ENCODE assay signal across 8 mouse cellular contexts in the genomic region with DNA sequence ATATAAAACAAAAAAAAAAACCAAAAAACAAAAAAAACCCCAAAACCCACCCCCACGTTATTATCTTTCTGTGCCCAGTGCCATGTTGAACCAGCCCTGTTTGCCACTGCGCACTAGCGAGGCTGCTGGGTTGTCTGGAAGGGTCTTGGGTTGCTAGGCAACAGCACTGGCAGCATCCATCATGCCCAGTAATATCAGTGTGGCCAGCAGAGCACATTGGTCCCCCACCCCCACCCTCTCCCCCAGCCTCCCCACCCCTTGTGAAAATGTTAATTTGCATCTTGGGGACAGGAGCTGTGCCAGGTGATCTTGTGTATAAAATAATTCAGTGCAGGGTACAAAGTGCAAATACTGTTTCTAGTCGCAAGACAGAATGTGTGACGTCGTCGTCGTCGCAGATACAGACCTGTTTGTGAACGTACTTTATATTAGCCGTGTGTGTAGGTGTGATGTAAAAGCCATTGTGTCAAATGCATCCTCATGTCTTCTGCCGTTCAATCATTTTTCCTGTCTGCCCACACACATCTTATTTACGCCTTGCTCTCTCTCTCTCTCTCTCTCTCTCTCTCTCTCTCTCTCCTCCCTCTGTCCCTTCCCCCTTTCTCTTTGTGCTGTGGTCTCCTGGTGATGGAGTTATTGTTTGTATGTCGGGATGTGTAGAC.
DNase-seq lines count a peak whose midpoint lies in the region; ATAC-seq and TF ChIP-seq lines count a peak whose summit lies in the region.

No protein-coding gene starts in this region.

- 11% methylated on average over 14 of the region's 14 CpGs for WGBS in hindbrain, embryonic 15.5 days

- H3K9ac ChIP-seq in hindbrain, embryonic 15.5 days, result no peak overlapping the region

- H3K36me3 ChIP-seq in hindbrain, embryonic 15.5 days, result no peaks in the 10 kb centered on the region

- no peak overlapping the region for H3K4me3 ChIP-seq in bone marrow macrophage, adult 2 months (ENCODE audit: insufficient read depth, low read length)
- H3K4me3 ChIP-seq in hindbrain, embryonic 15.5 days, result peak overlapping the region; percentile 0; the same call in 1 of the 2 replicates

- intact Hi-C loops in left cerebral cortex, postnatal 10 days (cut with DNase I), result no loop called here

- peak overlapping the region; percentile 81 for H3K27ac ChIP-seq in bone marrow macrophage, adult 2 months (ENCODE audit: insufficient read depth, low read depth, low read length)
- peak overlapping the region; percentile 94 for H3K27ac ChIP-seq in hindbrain, embryonic 15.5 days (replicated peaks)

- no peaks in the 10 kb centered on the region for H3K9me3 ChIP-seq in hindbrain, embryonic 15.5 days

- peaks cover 29% of the 10 kb centered on the region for H3K4me1 ChIP-seq in bone marrow macrophage, adult 2 months (ENCODE audit: control insufficient read depth, insufficient read depth, low read length)
- H3K4me1 ChIP-seq in hindbrain, embryonic 15.5 days (replicated peaks), result peaks cover 31% of the 10 kb centered on the region

- H3K27me3 ChIP-seq in hindbrain, embryonic 15.5 days, result no peaks in the 10 kb centered on the region

- no peak for TF ChIP-seq CTCF in bone marrow macrophage, adult 2 months (IDR thresholded peaks at IDR 0.05; ENCODE audit: low read depth, low read length)

- peak overlapping the region; percentile 48 for H3K4me2 ChIP-seq in hindbrain, embryonic 15.5 days

- DNase-seq in adrenal gland, postnatal 25 days, result peak; percentile 43
- no peak for DNase-seq in adrenal gland, adult 18-20 months (ENCODE audit: low spot score in 2 of 2)
- DNase-seq in left cerebral cortex, postnatal 10 days (ENCODE audit: extremely low spot score in 1 of 2, low spot score in 2 of 2), result peak; percentile 47 to 62
- peak; percentile 75 to 89 for DNase-seq in right cerebral cortex, postnatal 10 days (ENCODE audit: low spot score in 2 of 2)
- DNase-seq in lung, adult 18-20 months, result no peak

- TF ChIP-seq POLR2A in bone marrow macrophage, adult 2 months (IDR thresholded peaks at IDR 0.05; ENCODE audit: borderline replicate concordance, low read depth, low read length), result no peak

- peak; percentile 97 for ATAC-seq in hindbrain, embryonic 15.5 days (ENCODE audit: low FRiP score, low read depth)
- no peak for ATAC-seq in monocyte, adult 5-6 weeks (replicated peaks; ENCODE audit: insufficient number of reproducible peaks, low FRiP score, low TSS enrichment, poor library complexity, severe bottlenecking)

Comparison
In these comparisons a context has a peak if more than half of its experiments do, and no peak if none do; other contexts are left out.
1. DNase-seq: peak in adrenal gland, postnatal 25 days (single experiment), left cerebral cortex, postnatal 10 days (2 of 2) and right cerebral cortex, postnatal 10 days (2 of 2); none in adrenal gland, adult 18-20 months (0 of 2) and lung, adult 18-20 months (0 of 2).